Comparison of ENCODE assay signal across 8 mouse cellular contexts in genomic region chr10:120898357-120898756, GRCm38 (mm10). TPM values are rescaled to one million over a fixed set of nuclear protein-coding genes. Genes with fewer than 3 reads are reported as not detected.
DNase-seq lines count a peak whose midpoint lies in the region; ATAC-seq and TF ChIP-seq lines count a peak whose summit lies in the region.

No protein-coding gene starts in this region.

- H3K27ac ChIP-seq in forebrain, embryonic 15.5 days (replicated peaks) = no peak overlapping the region
- H3K27ac ChIP-seq in hindbrain, postnatal 0 days = no peak overlapping the region; the same call in 1 of the 2 replicates

- H3K9me3 ChIP-seq in forebrain, embryonic 15.5 days = no peaks in the 10 kb centered on the region
- H3K9me3 ChIP-seq in hindbrain, postnatal 0 days (ENCODE audit: low read length) = no peaks in the 10 kb centered on the region

- under 1% methylated on average over 43 of the region's 49 CpGs for WGBS in forebrain, embryonic 15.5 days
- WGBS in hindbrain, postnatal 0 days = under 1% methylated on average over 47 of the region's 49 CpGs

- peak overlapping the region; percentile 53 for H3K4me3 ChIP-seq in forebrain, embryonic 15.5 days
- peak overlapping the region; percentile 60 for H3K4me3 ChIP-seq in hindbrain, postnatal 0 days (ENCODE audit: low read length)

- TF ChIP-seq CTCF in hindbrain, postnatal 0 days (IDR thresholded peaks at IDR 0.05; ENCODE audit: low read depth) = no peak

- H3K4me2 ChIP-seq in forebrain, embryonic 15.5 days (replicated peaks) = peak overlapping the region; percentile 98
- peak overlapping the region; percentile 93 for H3K4me2 ChIP-seq in hindbrain, postnatal 0 days (ENCODE audit: low read depth, low read length)

- intact Hi-C loops in heart, postnatal 25 days (cut with DNase I) = no loop called here

- no peaks in the 10 kb centered on the region for H3K36me3 ChIP-seq in forebrain, embryonic 15.5 days
- H3K36me3 ChIP-seq in hindbrain, postnatal 0 days (ENCODE audit: insufficient read depth, low read length) = no peaks in the 10 kb centered on the region

- H3K4me1 ChIP-seq in forebrain, embryonic 15.5 days = peaks cover 28% of the 10 kb centered on the region
- H3K4me1 ChIP-seq in hindbrain, postnatal 0 days (ENCODE audit: insufficient read depth, low read length) = 0 out of 2 replicates have a peak, but pooled peaks cover 2% of the 10 kb centered on the region

- peak overlapping the region; percentile 48 for H3K9ac ChIP-seq in forebrain, embryonic 15.5 days (replicated peaks)
- peak overlapping the region; percentile 52 for H3K9ac ChIP-seq in hindbrain, postnatal 0 days (replicated peaks; ENCODE audit: low read length)

- DNase-seq in heart, adult 18-20 months = peak; percentile 42 to 66
- DNase-seq in heart, postnatal 25 days (ENCODE audit: low spot score) = no peak
- DNase-seq in NIH3T3 (ENCODE audit: low read depth) = peak; percentile 51
- no peak for DNase-seq in hindbrain, postnatal 0 days (ENCODE audit: low spot score)
- peak; percentile 24 for DNase-seq in lung, postnatal 10 days
- no peak for DNase-seq in layer of hippocampus, adult 8-10 months (ENCODE audit: low spot score in 2 of 2)
- DNase-seq in c-Kit-positive CD71-positive TER-119-positive erythroid progenitor cells, embryonic 14.5 days (ENCODE audit: low spot score) = no peak

- H3K27me3 ChIP-seq in forebrain, embryonic 15.5 days = peaks cover 22% of the 10 kb centered on the region; the same call in 1 of the 2 replicates
- H3K27me3 ChIP-seq in hindbrain, postnatal 0 days (ENCODE audit: insufficient read depth, low read length) = no peaks in the 10 kb centered on the region

- peak; percentile 39 for ATAC-seq in forebrain, embryonic 15.5 days (replicated peaks)
- ATAC-seq in hindbrain, postnatal 0 days = peak; percentile 36; the same call in 1 of the 2 replicates

RNA-seq across cellular contexts. Expression of gene Msrb3, which starts 0.5 kb away (rescaled TPM):
- total RNA-seq in heart, adult 18-20 months (2021) = 10 to 100 TPM; 96.1 to 96.6 TPM
- 100 to 1,000 TPM; 101 to 106 TPM for total RNA-seq in heart, postnatal 25 days (2021)
- 1.5 and 1.7 TPM in 2 replicates for polyA plus RNA-seq in forebrain, embryonic 15.5 days (2015; fragmentation: Nextera tagmentation; extraction: Ambion mirVana)
- total RNA-seq in hindbrain, postnatal 0 days (2014; rRNA removed) = 5.6 and 5.7 TPM in 2 replicates
- 1.2 and 1.6 TPM in 2 replicates for polyA plus RNA-seq in hindbrain, postnatal 0 days (2015; fragmentation: Nextera tagmentation; extraction: Ambion mirVana)
- 1 to 10 TPM; 3.7 to 5.1 (median 4.7) TPM for total RNA-seq in layer of hippocampus, adult 8-10 months (2022)

Comparison
In these comparisons a context has a peak if more than half of its experiments do, and no peak if none do; other contexts are left out.
1. DNase-seq: peak in heart, adult 18-20 months (2 of 2), NIH3T3 (single experiment) and lung, postnatal 10 days (single experiment); none in heart, postnatal 25 days (single experiment), hindbrain, postnatal 0 days (single experiment), layer of hippocampus, adult 8-10 months (0 of 2) and c-Kit-positive CD71-positive TER-119-positive erythroid progenitor cells, embryonic 14.5 days (single experiment).
2. RNA of gene Msrb3, which starts 0.5 kb away (total RNA-seq): 101 to 106 TPM in heart, postnatal 25 days and 96.1 to 96.6 TPM in heart, adult 18-20 months; 5.6 to 5.7 TPM in hindbrain, postnatal 0 days and 3.7 to 5.1 TPM in layer of hippocampus, adult 8-10 months; every median in the first group is over 10 times any median in the second.